Mouse (Mus musculus) megakaryocyte, embryonic 14.5 days (primary cell): Measurements from ENCODE around the gene Apold1. TPM values are rescaled to one million over a fixed set of nuclear protein-coding genes. Genes with fewer than 3 reads are reported as not detected.

Experiments used
- H3K27me3 ChIP-seq: replicated peaks from 2 replicates; pipeline ENCODE3; 2012; ENCODE audit warnings: inconsistent platforms
- H3K36me3 ChIP-seq: replicated peaks from 2 replicates; pipeline ENCODE3; 2012; ENCODE audit warnings: low read length, inconsistent platforms, mixed read lengths
- H3K4me1 ChIP-seq: 2 replicates; pipeline ENCODE4 v1.6.1; 2012; ENCODE audit warnings: inconsistent platforms
- H3K4me3 ChIP-seq: replicated peaks from 2 replicates; pipeline ENCODE3; 2012; ENCODE audit warnings: moderate library complexity, mild to moderate bottlenecking, inconsistent platforms
- H3K9me3 ChIP-seq: 2 replicates; pipeline ENCODE4 v1.6.1; 2012; ENCODE audit warnings: inconsistent platforms
- FLI1 ChIP-seq: IDR thresholded peaks from 2 replicates; pipeline ENCODE4 v1.6.1; 2012; ENCODE audit warnings: low read length, inconsistent platforms, mixed read lengths
- GATA1 ChIP-seq: IDR thresholded peaks from 3 replicates; pipeline ENCODE4 v1.6.1; 2012; ENCODE audit warnings: mixed read lengths, low read length, inconsistent platforms, borderline replicate concordance
- polyA plus RNA-seq: library from polyadenylated mRNA; stranded (reverse); fragments of >175 nt; gene quantifications from 2 replicates; pipeline ENCODE4 v1.2.3, GENCODE M21; 2012; ENCODE audit warnings: low replicate concordance; ENCODE audit not compliant: insufficient read depth

The Apold1 gene
- polyA plus RNA-seq, 1 experiment: 1.1 TPM

DNA sequence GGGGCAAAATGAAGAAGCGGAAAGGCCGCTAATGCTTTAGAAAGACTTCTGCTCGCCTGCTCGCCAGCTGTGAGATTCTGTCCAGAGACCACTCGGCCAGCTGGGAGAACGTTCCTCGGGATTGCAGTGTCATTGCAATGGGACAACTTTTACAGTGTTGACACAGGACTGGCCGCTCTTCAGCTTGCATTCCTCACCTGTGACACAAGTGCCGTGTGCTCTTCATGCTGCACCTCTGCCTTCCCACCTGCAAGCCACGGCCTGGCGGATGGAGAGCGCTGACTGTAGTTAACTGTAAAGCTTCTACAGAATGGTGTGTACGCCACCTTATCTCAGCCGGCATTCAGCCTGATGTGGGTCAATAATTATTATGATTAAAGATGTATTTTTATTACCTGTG lies 41.9 kb downstream of the Apold1 start:
- Histone ChIP-seq H3K4me1 (peaks cover 33% of the 10 kb centered on the region), H3K27me3 (no peaks in the 10 kb centered on the region), H3K36me3 (peaks cover 69% of the 10 kb centered on the region), H3K9me3 (no peaks in the 10 kb centered on the region), H3K4me3 (no peak overlapping the region)
- no peak for TF ChIP-seq GATA1
- TF ChIP-seq FLI1: no peak

DNA sequence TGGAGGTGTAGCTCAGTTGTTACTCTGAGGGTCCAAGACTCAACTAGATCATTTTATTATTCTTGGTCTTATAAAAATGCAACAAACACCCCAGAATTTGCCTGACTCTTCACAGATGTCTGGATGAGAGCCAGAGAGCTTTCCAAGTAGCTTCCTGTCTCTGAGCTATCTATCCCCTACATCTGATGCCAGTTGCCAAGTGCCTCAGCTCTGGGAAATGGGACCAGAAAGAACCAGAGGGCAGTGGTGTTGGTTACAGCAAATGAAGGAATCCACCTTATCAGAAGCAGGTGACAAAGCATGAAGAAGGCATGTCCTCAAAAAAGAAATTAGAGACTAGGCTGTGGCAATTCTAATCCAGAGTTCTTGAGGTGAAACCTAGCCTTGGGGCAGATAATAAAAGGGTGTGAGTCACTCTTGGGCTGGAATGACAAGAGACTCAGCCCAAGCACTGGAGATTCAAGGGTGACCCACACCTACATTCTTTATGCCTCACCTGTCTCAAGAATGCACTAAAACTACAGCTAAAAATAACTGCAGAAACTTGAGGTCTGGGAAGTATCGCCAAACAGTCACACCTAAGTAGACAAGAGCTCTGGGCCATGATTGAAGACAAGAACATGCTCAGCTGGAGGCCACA lies 43.4 kb downstream of the Apold1 start:
- H3K27me3 ChIP-seq: no peaks in the 10 kb centered on the region
- H3K4me3 ChIP-seq: no peak overlapping the region
- peaks cover 33% of the 10 kb centered on the region for H3K4me1 ChIP-seq
- H3K9me3 ChIP-seq: no peaks in the 10 kb centered on the region
- TF ChIP-seq FLI1 (no peak), GATA1 (no peak)
- H3K36me3 ChIP-seq: peaks cover 54% of the 10 kb centered on the region

DNA sequence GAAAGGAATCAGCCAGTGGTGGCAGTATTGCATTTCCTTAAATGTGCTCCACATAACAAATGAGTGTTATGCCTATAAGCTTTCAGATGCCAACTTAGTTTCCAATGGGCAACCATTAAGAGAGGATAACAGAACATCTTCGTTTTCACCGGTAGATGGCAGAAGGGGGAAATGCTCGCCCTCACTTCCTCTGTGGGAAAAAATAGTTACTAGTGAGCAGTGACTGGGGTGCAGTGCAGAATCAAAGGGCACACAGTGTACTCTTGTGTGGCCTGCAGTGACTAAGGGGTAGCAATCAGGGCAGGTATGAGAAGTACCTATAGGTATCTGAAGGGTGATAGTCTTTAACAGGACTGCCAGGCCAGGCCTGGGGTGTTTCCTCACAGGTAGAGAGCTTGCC lies 44.7 kb downstream of the Apold1 start:
- Histone ChIP-seq H3K9me3 (no peaks in the 10 kb centered on the region), H3K4me1 (peaks cover 33% of the 10 kb centered on the region), H3K4me3 (no peak overlapping the region), H3K27me3 (peaks cover 3% of the 10 kb centered on the region), H3K36me3 (peaks cover 40% of the 10 kb centered on the region)
- no peak for TF ChIP-seq GATA1
- TF ChIP-seq FLI1: no peak

DNA sequence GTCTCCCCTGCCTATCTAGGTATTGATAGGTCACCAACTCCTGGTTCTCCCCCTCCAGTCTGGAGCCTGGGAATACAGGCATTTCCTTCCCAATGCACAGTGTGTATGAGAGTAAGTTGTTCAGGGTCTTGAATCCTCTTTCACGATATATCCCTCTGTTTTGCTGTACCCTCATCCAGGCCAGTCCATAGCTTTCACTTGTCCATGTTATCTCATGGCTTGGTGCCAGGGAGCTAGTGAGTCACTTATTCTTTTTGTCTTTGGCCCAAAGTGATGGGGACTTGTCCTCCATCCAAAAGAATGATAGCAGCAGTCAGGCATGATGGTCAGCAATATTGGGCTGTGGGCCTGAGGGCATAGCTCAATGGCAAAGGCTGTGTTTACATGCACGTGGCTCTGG lies 45.2 kb downstream of the Apold1 start:
- peaks cover 33% of the 10 kb centered on the region for H3K4me1 ChIP-seq
- TF ChIP-seq GATA1: no peak
- no peak for TF ChIP-seq FLI1
- H3K9me3 ChIP-seq: no peaks in the 10 kb centered on the region
- H3K27me3 ChIP-seq: peaks cover 6% of the 10 kb centered on the region
- H3K4me3 ChIP-seq: no peak overlapping the region
- H3K36me3 ChIP-seq: peaks cover 35% of the 10 kb centered on the region

DNA sequence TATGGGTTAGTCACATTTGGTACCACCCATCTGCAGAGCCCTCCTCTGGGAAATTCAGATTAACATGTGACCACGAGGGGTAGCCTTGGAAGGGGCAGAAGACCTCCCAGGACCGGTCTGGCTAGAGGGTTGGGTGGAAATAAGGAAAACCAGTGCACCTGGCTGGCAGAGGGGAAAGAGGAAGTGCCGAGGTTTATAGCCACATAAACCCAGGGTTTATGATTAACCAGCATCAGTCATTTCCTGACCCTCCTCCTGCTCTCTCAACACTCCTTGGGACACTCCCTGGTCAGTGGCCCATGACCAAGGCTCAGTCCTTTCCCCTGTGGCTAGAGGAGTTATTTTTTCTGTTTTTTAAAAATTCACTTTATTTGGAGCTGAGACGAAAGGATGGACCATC lies 47.7 kb downstream of the Apold1 start:
- Histone ChIP-seq H3K4me3 (no peak overlapping the region), H3K36me3 (peaks cover 11% of the 10 kb centered on the region), H3K4me1 (peaks cover 31% of the 10 kb centered on the region), H3K27me3 (peaks cover 16% of the 10 kb centered on the region), H3K9me3 (no peaks in the 10 kb centered on the region)
- no peak for TF ChIP-seq GATA1
- no peak for TF ChIP-seq FLI1

Other genes with a start within 250 kb of the Apold1 start
- gene Dusp16, start 189.1 kb upstream of the Apold1 start, polyA plus RNA-seq: 0.63 and 1.0 TPM in 2 replicates
- 1.1 and 2.3 TPM in 2 replicates for gene Crebl2, start 151.6 kb upstream of the Apold1 start, polyA plus RNA-seq
- 0.62 TPM in 1 of 2 replicates, not detected in the other for gene Gpr19, start 83.1 kb upstream of the Apold1 start, polyA plus RNA-seq
- gene Cdkn1b, start 61.3 kb upstream of the Apold1 start, polyA plus RNA-seq: 15.1 and 19.6 TPM in 2 replicates
- 6.6 TPM in 1 of 2 replicates, not detected in the other for gene Ddx47, start 29.9 kb downstream of the Apold1 start, polyA plus RNA-seq
- not detected in 2 replicates for gene Gprc5a, start 83.9 kb downstream of the Apold1 start, polyA plus RNA-seq
- not detected in 2 replicates for gene Gprc5d, start 136.6 kb downstream of the Apold1 start, polyA plus RNA-seq
- 1.1 and 2.3 TPM in 2 replicates for gene Fam234b, start 216.3 kb downstream of the Apold1 start, polyA plus RNA-seq
- 3.9 TPM in 1 of 2 replicates, not detected in the other for gene Hebp1, start 216.3 kb downstream of the Apold1 start, polyA plus RNA-seq